Mouse (Mus musculus) cerebellum, adult 11-12 months (tissue): Measurements from ENCODE around the gene Gm10570.
A peak's percentile ranks its signal among the peaks of the same experiment; 100 is the strongest.

ENCODE experiments used
- DNase-seq: peaks from one replicate; pipeline ENCODE4 v3.0.0; 2022

Gene Gm10570

DNA sequence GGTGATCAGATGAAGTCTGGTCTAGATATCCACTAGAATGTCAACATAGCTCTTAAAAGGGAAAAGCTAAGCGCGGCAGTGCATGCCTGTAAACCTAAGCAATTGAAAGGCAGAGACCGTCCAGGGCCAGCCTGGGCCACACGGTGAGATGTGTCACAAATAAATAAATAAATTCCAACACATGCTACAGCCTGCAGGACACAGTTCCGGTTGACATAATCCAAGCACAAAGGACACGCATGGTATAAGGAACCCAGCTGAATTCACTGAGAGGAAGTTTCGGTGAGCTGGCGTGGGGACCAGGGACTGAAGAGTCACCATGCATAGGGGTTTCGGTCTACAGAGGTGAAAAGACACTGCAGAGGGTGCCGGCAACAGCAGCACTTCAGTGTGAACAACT lies 39.7 kb downstream of the Gm10570 start:
- no peak for DNase-seq

DNA sequence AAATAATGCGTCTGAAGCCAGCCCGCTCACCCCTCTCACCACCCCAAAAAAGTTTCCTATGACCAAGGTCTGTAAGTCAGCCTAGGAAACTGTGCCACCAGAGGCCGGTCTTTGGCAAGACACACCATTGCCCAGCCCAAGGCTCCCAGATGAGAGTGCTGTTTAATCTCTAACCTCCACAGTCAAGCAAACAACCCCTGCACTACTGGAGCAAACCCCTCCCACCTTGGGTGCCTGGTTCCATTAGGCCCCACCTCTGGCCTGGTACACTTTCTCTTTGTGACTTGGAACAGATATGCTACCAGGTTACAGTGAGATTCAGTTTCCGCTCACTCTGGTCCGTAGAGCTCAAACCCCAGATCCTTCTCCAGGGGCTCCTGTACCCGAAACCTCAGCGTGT lies 41.4 kb downstream of the Gm10570 start:
- no peak for DNase-seq

DNA sequence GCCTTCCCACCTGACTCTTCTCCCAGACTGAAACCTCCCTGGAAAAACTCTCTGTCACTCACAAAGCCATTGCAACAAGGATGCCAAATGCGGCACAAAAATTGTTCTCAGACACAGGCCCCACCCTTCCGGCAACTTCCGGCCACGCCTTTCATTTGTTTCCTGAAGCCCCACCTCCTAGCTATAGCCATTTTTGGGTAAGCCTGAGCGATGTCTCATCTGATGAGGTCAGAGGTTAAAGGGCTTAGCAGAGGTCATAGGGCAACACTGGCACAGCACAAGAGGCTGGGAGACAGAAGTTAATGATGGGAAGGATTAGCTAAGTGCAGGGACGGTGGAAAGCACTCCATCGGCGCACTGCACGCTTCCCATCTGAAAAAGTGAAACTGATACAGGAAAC lies 41.9 kb downstream of the Gm10570 start:
- DNase-seq: no peak

DNA sequence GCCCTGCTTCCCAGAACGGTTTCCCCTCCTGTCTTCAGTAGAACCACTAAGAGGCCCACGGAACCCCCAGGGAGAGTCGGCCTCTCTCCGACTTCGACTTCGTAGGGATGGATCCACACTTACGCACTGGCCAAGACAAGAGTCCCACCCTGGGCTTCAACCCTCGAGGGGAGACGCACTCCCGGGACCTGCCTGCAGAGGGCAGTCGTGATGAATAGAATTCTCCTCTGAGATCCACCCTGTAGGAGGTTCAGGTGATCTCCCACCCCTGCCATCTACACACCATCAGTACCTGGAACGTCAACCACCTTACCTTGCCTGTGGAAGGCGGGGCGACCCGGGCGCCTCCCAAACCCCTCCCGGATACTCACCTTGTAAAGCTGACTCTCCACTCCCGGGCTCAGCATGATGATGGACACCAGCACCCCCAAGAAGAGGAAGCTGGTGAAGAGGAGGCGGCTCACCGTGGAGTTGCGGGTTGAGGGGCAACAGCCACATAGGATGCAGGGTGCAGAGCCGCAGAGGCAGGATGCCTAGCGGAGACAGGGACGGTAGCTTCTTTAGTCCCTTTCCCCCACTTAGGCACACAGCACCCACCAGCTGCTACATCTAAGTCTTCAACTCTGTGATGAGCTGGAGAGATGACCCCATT lies 43.6 kb downstream of the Gm10570 start:
- DNase-seq: peak; percentile 70

DNA sequence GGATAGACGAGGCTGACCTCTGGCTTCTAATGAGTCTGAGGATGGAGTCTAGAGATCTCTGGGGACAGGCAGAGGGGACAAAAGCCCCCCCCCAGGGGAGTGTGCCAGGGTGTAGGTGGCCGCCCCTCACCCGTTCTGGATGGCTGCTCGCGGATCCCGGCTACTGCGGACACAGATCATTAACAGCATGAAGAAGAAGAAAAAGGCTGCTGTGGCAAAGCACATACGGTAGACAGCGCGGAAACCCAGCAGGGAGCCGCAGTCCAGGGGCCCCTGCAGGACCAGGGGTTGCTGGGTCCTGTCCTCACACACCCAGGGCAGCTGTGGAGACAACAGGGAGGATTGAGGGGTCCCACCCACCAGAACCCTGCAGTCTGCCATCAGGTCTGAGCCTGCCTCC lies 44.3 kb downstream of the Gm10570 start:
- no peak for DNase-seq

DNA sequence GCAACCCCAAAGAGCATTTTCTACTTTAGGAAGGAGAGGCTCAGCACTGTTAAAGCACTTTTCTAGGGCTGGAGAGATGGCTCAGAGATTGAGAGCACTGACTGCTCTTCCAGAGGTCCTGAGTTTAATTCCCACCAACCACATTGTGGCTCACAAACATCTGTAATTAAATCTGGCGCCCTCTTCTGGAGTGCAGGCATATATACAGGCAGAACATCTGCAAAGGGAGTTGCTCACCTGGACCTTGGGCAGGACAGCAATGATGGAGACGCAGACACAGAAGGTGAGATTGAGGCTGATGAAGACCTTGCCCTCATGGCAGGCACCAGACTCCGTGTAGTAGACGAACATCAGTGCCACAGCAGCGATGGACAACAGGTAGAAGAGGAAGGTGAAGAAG lies 48.1 kb downstream of the Gm10570 start:
- DNase-seq: no peak
